Mouse (Mus musculus) heart, postnatal 0 days (tissue): ENCODE data around the gene Myo18b.

Experiments used
- CTCF ChIP-seq: IDR thresholded peaks from 2 replicates; pipeline ENCODE4 v1.5.1; 2016; ENCODE audit warnings: antibody characterized with exemption, control low read depth, low read depth
- EP300 ChIP-seq: IDR thresholded peaks from 2 replicates; pipeline ENCODE4 v1.6.1; 2016; ENCODE audit warnings: antibody characterized with exemption, low read depth

DNA sequence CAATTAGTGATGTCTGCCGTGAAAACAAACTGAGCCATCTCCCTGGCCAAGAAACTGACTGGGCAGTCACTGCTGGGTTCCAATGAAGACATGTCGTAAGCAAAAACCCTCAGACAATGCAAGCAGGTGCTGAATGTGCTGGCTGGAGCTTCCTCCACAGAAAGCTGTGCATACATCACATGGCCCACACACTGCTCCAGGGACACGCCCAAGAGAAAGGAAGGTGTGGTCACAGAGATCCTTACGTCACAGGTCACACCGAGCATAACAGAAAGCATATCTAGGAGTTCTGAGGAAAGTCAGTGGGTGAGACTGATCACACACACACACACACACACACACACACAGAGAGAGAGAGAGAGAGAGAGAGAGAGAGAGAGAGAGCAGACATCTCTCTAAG lies 27.5 kb downstream of the Myo18b start:
- TF ChIP-seq CTCF (no peak), EP300 (no peak)
